Mouse (Mus musculus): Measurements from ENCODE around the gene Hoxb8. TPM values are rescaled to one million over a fixed set of nuclear protein-coding genes. Genes with fewer than 3 reads are reported as not detected.

The Hoxb8 gene
- polyA plus RNA-seq, 1 experiment = 0.05 TPM

DNA sequence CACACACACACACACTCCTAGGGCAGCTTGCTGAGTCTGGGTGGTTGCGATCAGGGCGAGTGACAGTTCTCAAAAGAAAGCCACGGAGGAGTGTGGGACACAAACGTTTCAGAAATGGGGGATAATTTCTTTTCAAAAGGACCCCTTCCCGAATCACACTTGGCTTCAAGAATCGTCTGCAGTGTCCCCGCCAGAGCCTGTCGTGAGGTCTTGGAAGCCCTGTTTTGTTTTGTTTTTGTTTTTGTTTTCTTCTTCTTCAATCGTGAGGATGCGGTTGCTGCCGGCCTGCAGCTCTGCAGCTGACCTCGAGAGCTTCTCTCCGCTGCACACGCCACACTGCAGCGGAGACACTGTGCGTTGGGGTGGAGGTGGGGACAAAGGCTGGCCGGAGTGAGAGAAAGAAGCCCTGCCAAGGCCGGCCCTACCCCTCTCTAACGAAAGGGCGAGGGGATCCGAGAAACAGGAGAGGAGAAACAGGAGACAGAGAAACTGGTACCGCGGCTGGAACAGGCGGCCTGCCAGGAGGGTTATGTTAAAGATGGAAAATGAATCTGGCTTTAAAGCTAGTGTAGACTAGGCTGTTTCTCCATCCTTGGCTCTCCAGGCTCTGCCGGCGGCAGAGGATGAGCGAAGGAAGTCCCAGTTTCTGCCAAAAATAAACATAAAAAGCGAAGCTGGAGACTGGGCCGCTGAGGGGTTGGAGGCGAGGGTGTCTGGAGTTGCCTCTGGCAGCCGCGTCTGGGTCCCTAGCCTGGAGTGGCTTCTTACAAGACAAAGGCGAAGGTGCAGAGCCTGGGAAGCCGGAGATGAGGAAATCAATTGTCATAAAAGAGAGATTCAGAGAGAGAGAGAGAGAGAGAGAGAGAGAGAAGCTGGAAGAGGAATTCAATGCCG is 4.3 kb upstream of the Hoxb8 start:
- Histone ChIP-seq H3K4me2 (ENCODE audit: low read depth) (no peak overlapping the region), H3K4me3 (no peak overlapping the region), H3K27me3 (ENCODE audit: control insufficient read depth, insufficient read depth, insufficient read length) (peaks cover 82% of the 10 kb centered on the region), H3K36me3 (ENCODE audit: control insufficient read depth, insufficient read depth) (no peaks in the 10 kb centered on the region), H3ac (ENCODE audit: control insufficient read depth, insufficient read length) (no peak overlapping the region), H3K79me2 (ENCODE audit: control insufficient read depth, insufficient read depth) (no peaks in the 10 kb centered on the region)
- no peak for TF ChIP-seq REST (IDR thresholded peaks at IDR 0.05; ENCODE audit: insufficient read depth, insufficient read length)
- TF ChIP-seq MYOD1 (IDR thresholded peaks at IDR 0.05; ENCODE audit: control insufficient read depth in 1 of 3, insufficient read length in 2 of 3, low read depth in 2 of 3) = no peak
- TF ChIP-seq TCF3 (IDR thresholded peaks at IDR 0.05; ENCODE audit: insufficient read length, low read depth) = no peak
- no peak for TF ChIP-seq USF1 (IDR thresholded peaks at IDR 0.05; ENCODE audit: low read depth)

DNA sequence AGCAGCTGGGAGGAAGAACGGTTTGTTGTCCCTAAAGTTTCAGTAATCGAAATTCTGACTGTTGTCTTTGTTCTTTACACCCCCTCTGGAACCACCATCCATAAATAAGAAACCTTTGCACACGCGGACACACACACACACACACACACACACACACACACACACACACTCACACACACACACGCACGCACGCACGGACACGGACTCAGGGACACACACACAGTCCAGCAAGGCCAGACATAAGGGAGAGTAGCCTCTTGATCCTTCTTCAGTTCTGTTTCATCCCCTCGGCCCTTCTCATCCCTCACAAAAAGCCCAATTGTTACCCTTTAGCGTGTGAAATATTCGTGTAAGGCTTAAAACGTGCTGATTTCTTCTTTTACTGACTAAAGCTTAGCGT is 3.4 kb upstream of the Hoxb8 start:
- Histone ChIP-seq H3K79me2 (ENCODE audit: control insufficient read depth, insufficient read depth) (no peaks in the 10 kb centered on the region), H3K4me2 (ENCODE audit: low read depth) (no peak overlapping the region), H3K4me3 (no peak overlapping the region), H3K36me3 (ENCODE audit: control insufficient read depth, insufficient read depth) (no peaks in the 10 kb centered on the region), H3ac (ENCODE audit: control insufficient read depth, insufficient read length) (no peak overlapping the region), H3K27me3 (ENCODE audit: control insufficient read depth, insufficient read depth, insufficient read length) (peaks cover 83% of the 10 kb centered on the region)
- TF ChIP-seq CEBPB (IDR thresholded peaks at IDR 0.05; ENCODE audit: insufficient read depth, poor library complexity, severe bottlenecking) (no peak), USF1 (IDR thresholded peaks at IDR 0.05; ENCODE audit: low read depth) (no peak)

DNA sequence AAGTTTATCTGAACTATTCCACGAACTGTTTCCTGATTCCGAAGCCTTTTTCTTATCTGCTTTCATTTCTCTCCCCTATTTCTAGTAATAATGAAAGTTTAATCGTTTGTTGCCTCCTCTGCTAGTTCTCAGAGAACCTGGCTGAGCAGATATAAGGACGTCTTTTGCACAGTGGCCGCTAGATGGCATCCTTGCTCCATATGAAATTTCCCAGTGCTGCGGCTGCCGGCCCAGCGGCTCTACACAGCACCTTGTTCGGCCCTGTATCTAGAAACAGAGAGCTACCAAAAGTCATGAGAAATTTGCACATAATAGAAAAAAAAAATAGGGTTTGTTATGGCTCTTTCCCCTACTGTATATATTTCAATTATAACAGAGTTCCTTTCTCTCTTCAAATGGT is 2.9 kb upstream of the Hoxb8 start:
- Histone ChIP-seq H3K27me3 (ENCODE audit: control insufficient read depth, insufficient read depth, insufficient read length) (peaks cover 85% of the 10 kb centered on the region), H3ac (ENCODE audit: control insufficient read depth, insufficient read length) (no peak overlapping the region), H3K4me3 (no peak overlapping the region), H3K79me2 (ENCODE audit: control insufficient read depth, insufficient read depth) (no peaks in the 10 kb centered on the region), H3K36me3 (ENCODE audit: control insufficient read depth, insufficient read depth) (no peaks in the 10 kb centered on the region), H3K4me2 (ENCODE audit: low read depth) (no peak overlapping the region)
- no peak for TF ChIP-seq TCF12 (IDR thresholded peaks at IDR 0.05; ENCODE audit: insufficient read depth, poor library complexity, severe bottlenecking)
- TF ChIP-seq POLR2A (IDR thresholded peaks at IDR 0.05; ENCODE audit: insufficient read length, low read depth) = no peak
- no peak for TF ChIP-seq MYOG (IDR thresholded peaks at IDR 0.05; ENCODE audit: control insufficient read depth in 1 of 3, insufficient read depth in 1 of 3, insufficient read length in 2 of 3, low read depth in 2 of 3)
- TF ChIP-seq E2F4 (IDR thresholded peaks at IDR 0.05; ENCODE audit: insufficient read depth) = no peak

DNA sequence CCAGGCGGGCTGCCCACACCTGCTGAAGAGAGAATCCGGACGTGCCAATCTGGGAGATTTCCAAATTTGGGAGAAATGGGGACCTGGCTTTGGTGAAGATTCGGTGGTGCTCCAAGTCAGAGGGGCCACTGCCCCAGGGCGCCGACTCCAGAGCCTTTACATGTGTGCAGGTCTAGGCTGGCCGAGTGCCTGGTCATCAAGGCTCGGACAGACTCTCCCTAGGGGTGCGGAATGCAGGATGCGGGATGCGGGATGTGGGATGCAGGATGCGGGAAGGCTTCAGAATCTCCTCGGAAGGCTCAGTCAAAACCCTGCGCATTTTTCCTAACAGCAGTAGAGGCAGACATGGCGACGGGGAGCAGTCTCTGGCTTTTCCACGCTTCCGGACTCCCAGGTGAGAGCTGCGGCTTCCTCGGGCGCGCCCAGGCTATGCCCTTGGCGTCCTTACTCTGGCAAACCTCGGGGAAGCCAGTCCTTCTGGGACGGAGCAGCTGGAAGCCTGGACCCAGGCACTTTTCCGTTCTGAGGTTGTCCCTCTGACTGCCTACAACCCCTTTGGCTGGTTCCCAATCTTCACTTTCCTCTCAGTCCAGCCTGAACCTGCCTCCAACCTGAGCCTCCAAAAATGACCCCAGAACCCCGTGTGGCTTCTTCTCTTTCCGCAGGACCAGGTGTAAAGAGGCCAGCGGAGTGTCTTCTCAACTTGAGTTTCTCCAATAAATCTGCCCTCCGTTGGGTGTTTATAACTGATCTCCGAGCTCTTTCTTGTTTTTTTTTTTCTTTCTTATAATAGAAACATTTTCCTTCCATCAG is 2.1 kb upstream of the Hoxb8 start:
- H3K4me2 ChIP-seq (ENCODE audit: low read depth) = no peak overlapping the region
- TF ChIP-seq MAX (IDR thresholded peaks at IDR 0.05; ENCODE audit: low read depth) (no peak), CEBPB (IDR thresholded peaks at IDR 0.05; ENCODE audit: insufficient read depth, poor library complexity, severe bottlenecking) (no peak), POLR2AphosphoS2 (IDR thresholded peaks at IDR 0.05; ENCODE audit: insufficient read length, low read depth) (no peak), REST (IDR thresholded peaks at IDR 0.05; ENCODE audit: insufficient read depth, insufficient read length) (no peak), POLR2A (IDR thresholded peaks at IDR 0.05; ENCODE audit: insufficient read length, low read depth) (no peak), SRF (IDR thresholded peaks at IDR 0.05; ENCODE audit: control insufficient read depth, insufficient read length, low read depth) (no peak), E2F4 (IDR thresholded peaks at IDR 0.05; ENCODE audit: insufficient read depth) (no peak)
- H3K27me3 ChIP-seq (ENCODE audit: control insufficient read depth, insufficient read depth, insufficient read length) = peaks cover 88% of the 10 kb centered on the region

DNA sequence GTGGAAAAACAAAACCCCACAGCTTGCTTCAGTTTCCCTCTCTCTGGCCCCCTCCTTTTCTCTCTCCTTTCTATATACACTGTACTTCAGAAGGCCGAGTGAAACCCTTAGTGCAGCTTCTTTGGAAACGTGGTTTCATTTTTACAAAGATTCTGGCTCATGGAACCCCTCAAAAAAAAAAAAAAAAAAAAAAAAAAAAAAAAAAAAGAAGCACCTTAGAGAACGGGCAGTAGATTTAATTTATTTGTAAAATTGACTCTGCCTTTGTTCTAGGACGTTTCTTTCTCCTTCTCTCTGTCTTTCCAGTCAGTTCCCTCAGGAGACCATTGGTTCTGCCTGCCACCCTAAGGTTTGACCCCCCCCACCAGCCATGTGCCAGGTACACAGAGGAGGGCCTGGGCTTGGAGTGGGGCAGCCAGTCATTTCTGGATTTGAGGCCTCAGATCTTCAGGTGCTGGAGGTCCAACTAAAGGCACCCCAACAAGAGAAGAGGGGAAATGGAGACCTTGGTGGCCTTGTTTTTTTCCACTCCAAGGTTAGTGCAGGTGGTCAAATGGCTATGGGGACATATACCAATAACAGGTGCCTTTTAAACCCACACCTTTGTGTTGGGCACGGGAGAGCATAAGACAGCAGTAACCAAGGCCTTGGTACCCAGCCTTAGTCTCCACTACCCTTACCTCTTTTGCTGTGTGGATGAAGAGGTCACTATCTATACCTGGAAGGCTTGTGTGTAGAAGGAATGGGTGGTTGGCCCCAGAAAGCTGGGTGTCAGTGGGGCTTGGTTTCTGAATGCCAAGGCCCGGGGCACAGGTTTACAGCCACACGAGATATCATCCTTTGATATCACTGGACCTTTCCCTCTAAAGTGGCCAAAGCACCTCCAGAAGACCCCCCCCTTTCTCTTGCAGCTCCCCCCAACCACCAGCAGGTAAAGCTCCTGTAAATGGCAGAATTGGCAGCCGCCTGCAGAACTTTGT is 1.0 kb upstream of the Hoxb8 start:
- TF ChIP-seq MAX (IDR thresholded peaks at IDR 0.05; ENCODE audit: low read depth) (no peak), TCF12 (IDR thresholded peaks at IDR 0.05; ENCODE audit: insufficient read depth, poor library complexity, severe bottlenecking) (no peak)
- no peaks in the 10 kb centered on the region for H3K36me3 ChIP-seq (ENCODE audit: control insufficient read depth, insufficient read depth)
- no peak overlapping the region for H3ac ChIP-seq (ENCODE audit: control insufficient read depth, insufficient read length)
- H3K79me2 ChIP-seq (ENCODE audit: control insufficient read depth, insufficient read depth) = no peaks in the 10 kb centered on the region
- peaks cover 90% of the 10 kb centered on the region for H3K27me3 ChIP-seq (ENCODE audit: control insufficient read depth, insufficient read depth, insufficient read length)
- no peak overlapping the region for H3K4me2 ChIP-seq (ENCODE audit: low read depth)
- no peak overlapping the region for H3K4me3 ChIP-seq

More for the DNA sequence above, 2.1 kb upstream of the Hoxb8 start:
- Histone ChIP-seq H3K79me2 (ENCODE audit: control insufficient read depth, insufficient read depth) (no peaks in the 10 kb centered on the region), H3K36me3 (ENCODE audit: control insufficient read depth, insufficient read depth) (no peaks in the 10 kb centered on the region), H3K4me3 (no peak overlapping the region), H3ac (ENCODE audit: control insufficient read depth, insufficient read length) (no peak overlapping the region)
